Mouse (Mus musculus): Measurements from ENCODE around the gene Gm49380. TPM values are rescaled to one million over a fixed set of nuclear protein-coding genes. Genes with fewer than 3 reads are reported as not detected.
A peak's percentile ranks its signal among the peaks of the same experiment; 100 is the strongest.

Gm49380 gene
- polyA plus RNA-seq, 1 experiment from 2014 or later: 0.05 TPM

DNA sequence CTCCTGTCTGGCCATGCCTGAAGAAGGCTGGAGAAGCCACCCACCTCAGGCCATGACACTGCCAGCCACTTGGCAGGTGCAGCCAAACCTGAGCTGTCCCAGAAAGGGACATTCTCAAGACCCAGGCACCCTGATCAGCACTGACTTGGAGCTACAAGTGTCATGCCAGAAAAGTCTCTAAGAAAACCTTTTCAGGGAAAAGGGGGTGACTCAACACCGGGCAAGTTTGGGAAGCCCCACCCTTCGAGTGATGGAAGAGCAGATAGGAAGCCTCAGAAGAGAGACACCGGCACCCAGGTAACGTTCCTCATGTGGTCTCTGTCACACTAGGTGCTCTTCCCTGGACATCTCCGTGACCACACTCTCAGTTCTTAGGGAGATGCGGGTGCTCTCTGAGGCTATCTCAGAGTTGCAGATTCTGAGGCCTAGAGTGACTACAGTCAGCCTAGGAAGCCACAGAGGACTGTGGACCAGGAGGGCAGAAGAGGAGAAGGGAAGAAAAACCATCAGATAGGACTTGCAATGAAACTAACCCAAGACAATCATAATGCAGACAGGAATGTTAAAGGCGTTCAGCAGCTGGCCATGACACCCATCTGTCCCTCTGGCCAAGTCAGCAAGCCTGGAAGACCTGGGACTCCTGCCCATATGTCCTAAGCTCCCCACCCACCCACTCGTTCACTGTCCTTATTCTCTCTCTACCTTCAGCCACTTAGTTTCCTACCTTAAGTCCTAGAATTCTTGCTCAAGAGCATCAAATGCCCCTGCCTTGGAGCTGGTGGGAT lies 63.7 kb downstream of the Gm49380 start:
- H3K9ac ChIP-seq: no peak overlapping the region
- 76% methylated on average over 8 of the region's 8 CpGs for WGBS
- no peaks in the 10 kb centered on the region for H3K36me3 ChIP-seq
- no peak for ATAC-seq (replicated peaks; ENCODE audit: insufficient number of reproducible peaks, insufficient read depth, low FRiP score, low read depth)
- peaks cover 20% of the 10 kb centered on the region for H3K27me3 ChIP-seq
- H3K4me3 ChIP-seq: no peak overlapping the region
- H3K9me3 ChIP-seq (replicated peaks): no peaks in the 10 kb centered on the region
- H3K4me1 ChIP-seq (replicated peaks): peaks cover 4% of the 10 kb centered on the region; the same call in 1 of the 2 replicates
- no peak overlapping the region for H3K27ac ChIP-seq
- H3K4me2 ChIP-seq: no peak overlapping the region

- no peak for ATAC-seq (replicated peaks; ENCODE audit: insufficient number of reproducible peaks, insufficient read depth, low FRiP score, low read depth)
- Histone ChIP-seq H3K27ac (no peak overlapping the region), H3K4me3 (no peak overlapping the region), H3K27me3 (peaks cover 28% of the 10 kb centered on the region), H3K4me2 (no peak overlapping the region), H3K4me1 (replicated peaks) (peaks cover 9% of the 10 kb centered on the region), H3K9ac (no peak overlapping the region), H3K9me3 (replicated peaks) (no peaks in the 10 kb centered on the region), H3K36me3 (no peaks in the 10 kb centered on the region)
- 64% methylated on average over 15 of the region's 15 CpGs for WGBS
These were observed 64.5 kb downstream of the Gm49380 start for GRCm38 (mm10) chr9:44048541-44049380.

- Histone ChIP-seq H3K9me3 (replicated peaks) (no peaks in the 10 kb centered on the region), H3K4me2 (no peak overlapping the region), H3K27ac (no peak overlapping the region), H3K9ac (no peak overlapping the region), H3K4me3 (no peak overlapping the region), H3K4me1 (replicated peaks) (peaks cover 17% of the 10 kb centered on the region), H3K27me3 (peaks cover 37% of the 10 kb centered on the region), H3K36me3 (no peaks in the 10 kb centered on the region)
- no peak for ATAC-seq (replicated peaks; ENCODE audit: insufficient number of reproducible peaks, insufficient read depth, low FRiP score, low read depth)
- 70% methylated on average over 14 of the region's 14 CpGs for WGBS
These were observed 65.5 kb downstream of the Gm49380 start for GRCm38 (mm10) chr9:44047571-44048490.

DNA sequence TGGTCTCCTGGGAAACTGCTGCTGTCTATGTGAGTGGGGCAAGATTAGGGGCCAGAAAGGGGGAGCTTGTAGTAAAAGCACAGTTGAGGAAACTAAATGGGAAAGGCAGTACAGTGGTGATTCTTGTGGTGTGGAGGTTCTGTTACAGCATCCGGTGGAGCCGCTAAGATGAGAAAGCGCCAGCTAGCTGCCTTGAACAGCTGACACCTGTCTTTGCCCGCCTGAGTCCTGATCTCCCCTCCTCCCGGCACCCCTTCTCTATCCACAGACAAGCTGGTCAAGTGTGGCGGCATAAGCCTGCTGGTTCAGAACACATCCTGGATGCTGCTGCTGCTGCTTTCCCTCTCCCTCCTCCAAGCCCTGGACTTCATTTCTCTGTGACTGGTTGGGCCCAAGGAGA lies 66.2 kb downstream of the Gm49380 start:
- ATAC-seq (replicated peaks; ENCODE audit: insufficient number of reproducible peaks, insufficient read depth, low FRiP score, low read depth): no peak
- Histone ChIP-seq H3K9me3 (replicated peaks) (no peaks in the 10 kb centered on the region), H3K4me2 (no peak overlapping the region), H3K36me3 (no peaks in the 10 kb centered on the region), H3K4me3 (no peak overlapping the region), H3K9ac (no peak overlapping the region), H3K27ac (no peak overlapping the region), H3K4me1 (replicated peaks) (peaks cover 19% of the 10 kb centered on the region), H3K27me3 (peaks cover 43% of the 10 kb centered on the region)
- 53% methylated on average over 6 of the region's 6 CpGs for WGBS

- Histone ChIP-seq H3K9me3 (replicated peaks) (no peaks in the 10 kb centered on the region), H3K4me3 (no peak overlapping the region), H3K27me3 (peaks cover 47% of the 10 kb centered on the region), H3K36me3 (no peaks in the 10 kb centered on the region), H3K4me1 (replicated peaks) (peaks cover 19% of the 10 kb centered on the region), H3K4me2 (no peak overlapping the region; the same call in 1 of the 2 replicates), H3K9ac (no peak overlapping the region), H3K27ac (no peak overlapping the region)
- 84% methylated on average over 12 of the region's 12 CpGs for WGBS
- ATAC-seq (replicated peaks; ENCODE audit: insufficient number of reproducible peaks, insufficient read depth, low FRiP score, low read depth): no peak
These were observed 66.9 kb downstream of the Gm49380 start for GRCm38 (mm10) chr9:44046426-44046825.

- no peak for ATAC-seq (replicated peaks; ENCODE audit: insufficient number of reproducible peaks, insufficient read depth, low FRiP score, low read depth)
- Histone ChIP-seq H3K9ac (no peak overlapping the region), H3K9me3 (replicated peaks) (no peaks in the 10 kb centered on the region), H3K27ac (no peak overlapping the region), H3K27me3 (peaks cover 48% of the 10 kb centered on the region), H3K4me1 (replicated peaks) (peaks cover 19% of the 10 kb centered on the region), H3K36me3 (no peaks in the 10 kb centered on the region), H3K4me2 (no peak overlapping the region; the same call in 1 of the 2 replicates), H3K4me3 (peak overlapping the region; percentile 3; the same call in 1 of the 2 replicates)
- 76% methylated on average over 5 of the region's 5 CpGs for WGBS
These were observed 67.4 kb downstream of the Gm49380 start for GRCm38 (mm10) chr9:44045884-44046272.

DNA sequence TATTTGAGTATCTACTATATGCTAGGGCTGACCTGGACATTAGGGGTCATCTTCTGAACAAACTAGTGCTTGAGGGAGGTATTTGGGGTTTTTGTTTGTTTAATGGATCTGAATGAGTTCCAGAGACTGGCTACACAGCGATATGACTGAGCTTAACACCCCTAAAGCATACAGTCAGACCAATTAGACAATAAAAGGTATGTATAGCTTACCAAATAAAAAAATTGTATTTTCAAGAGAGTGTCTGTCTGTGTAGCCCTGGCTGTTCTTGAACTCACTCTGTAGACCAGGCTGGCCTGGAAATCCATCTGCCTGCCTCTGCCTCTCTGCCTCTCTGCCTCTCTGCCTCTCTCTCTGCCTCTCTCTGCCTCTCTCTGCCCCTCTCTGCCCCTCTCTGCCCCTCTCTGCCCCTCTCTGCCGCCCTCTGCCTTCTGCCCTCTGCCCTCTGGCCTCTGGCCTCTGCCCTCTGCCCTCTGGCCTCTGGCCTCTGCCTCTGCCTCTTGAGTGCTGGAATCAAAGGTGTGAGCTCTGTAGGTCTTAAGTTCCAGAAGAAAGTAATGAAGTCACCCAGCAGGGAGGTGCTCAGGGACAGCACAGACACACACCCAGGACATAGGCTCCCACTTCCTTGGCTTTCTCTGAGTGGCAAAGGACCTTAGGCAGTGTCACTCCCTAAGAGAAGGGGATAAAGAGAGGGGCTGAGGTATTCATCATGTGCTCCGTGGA lies 68.0 kb downstream of the Gm49380 start:
- 77% methylated on average over 3 of the region's 3 CpGs for WGBS
- H3K36me3 ChIP-seq: no peaks in the 10 kb centered on the region
- no peak overlapping the region for H3K9ac ChIP-seq
- H3K27ac ChIP-seq: no peak overlapping the region
- no peak for ATAC-seq (replicated peaks; ENCODE audit: insufficient number of reproducible peaks, insufficient read depth, low FRiP score, low read depth)
- H3K9me3 ChIP-seq (replicated peaks): no peaks in the 10 kb centered on the region
- H3K4me2 ChIP-seq: no peak overlapping the region
- peaks cover 19% of the 10 kb centered on the region for H3K4me1 ChIP-seq (replicated peaks)
- H3K4me3 ChIP-seq: peak overlapping the region; percentile 46; the same call in 1 of the 2 replicates
- peaks cover 48% of the 10 kb centered on the region for H3K27me3 ChIP-seq

DNA sequence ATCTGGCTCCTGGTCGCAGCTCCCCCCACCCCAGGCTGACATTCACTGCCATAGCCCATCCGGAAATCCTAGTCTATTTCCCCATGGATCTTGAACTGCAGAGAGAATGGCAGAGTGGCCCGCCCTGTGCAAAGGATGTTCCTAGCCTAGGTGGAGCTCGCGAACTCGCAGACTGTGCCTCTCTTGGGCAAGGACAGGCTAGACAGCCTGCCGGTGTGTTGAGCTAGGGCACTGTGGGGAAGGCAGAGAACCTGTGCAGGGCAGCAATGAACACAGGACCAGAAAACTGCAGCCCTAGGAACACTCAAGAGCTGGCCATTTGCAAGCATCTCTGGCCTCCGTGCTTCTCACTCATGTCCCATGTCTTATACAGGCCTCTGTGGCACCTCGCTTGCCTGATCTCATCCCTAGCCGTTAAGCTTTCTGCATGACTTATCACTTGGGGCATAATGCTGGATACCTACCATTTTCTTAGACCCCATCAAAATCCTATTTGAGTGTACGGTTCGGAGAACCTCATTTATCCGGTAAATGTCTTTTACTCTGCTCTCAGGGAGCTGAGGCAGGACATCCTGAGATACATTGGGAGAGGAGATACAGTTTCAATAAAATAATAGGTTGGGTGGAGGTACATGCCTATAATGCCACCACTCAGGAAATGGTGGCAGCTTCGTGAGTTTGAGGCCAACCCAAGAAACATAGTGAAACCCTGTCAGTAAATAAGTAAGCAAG lies 68.7 kb downstream of the Gm49380 start:
- ATAC-seq (replicated peaks; ENCODE audit: insufficient number of reproducible peaks, insufficient read depth, low FRiP score, low read depth): no peak
- Histone ChIP-seq H3K27me3 (peaks cover 48% of the 10 kb centered on the region), H3K4me2 (peak overlapping the region; percentile 62; the same call in 1 of the 2 replicates), H3K27ac (no peak overlapping the region), H3K4me3 (peak overlapping the region; percentile 46), H3K9me3 (replicated peaks) (no peaks in the 10 kb centered on the region), H3K4me1 (replicated peaks) (peaks cover 19% of the 10 kb centered on the region), H3K36me3 (no peaks in the 10 kb centered on the region), H3K9ac (no peak overlapping the region)
- 45% methylated on average over 14 of the region's 14 CpGs for WGBS

DNA sequence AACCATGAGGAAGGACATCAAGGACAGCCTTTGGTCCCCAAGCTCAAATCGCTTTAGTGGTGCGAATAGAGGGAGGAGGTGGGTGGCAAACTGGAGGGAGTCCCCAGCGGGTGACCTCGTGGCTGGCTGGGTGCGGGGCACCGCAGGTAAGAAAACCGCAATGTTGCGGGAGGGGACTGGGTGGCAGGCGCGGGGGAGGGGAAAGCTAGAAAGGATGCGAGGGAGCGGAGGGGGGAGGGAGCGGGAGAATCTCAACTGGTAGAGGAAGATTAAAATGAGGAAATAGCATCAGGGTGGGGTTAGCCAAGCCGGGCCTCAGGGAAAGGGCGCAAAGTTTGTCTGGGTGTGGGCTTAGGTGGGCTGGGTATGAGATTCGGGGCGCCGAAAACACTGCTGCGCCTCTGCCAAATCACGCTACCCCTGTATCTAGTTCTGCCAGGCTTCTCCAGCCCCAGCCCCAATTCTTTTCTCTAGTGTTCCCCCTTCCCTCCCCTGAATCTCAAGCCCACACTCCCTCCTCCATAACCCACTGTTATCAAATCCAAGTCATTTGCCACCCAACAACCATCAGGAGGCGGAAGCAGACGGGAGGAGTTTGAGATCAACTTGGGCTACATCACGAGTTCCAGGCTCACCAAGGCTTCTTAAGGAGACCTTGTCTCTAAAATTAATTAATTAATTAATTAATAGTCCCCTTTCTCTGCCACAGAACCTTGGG lies 69.4 kb downstream of the Gm49380 start:
- peak overlapping the region; percentile 62 for H3K4me2 ChIP-seq
- peaks cover 48% of the 10 kb centered on the region for H3K27me3 ChIP-seq
- no peaks in the 10 kb centered on the region for H3K9me3 ChIP-seq (replicated peaks)
- no peak overlapping the region for H3K27ac ChIP-seq
- no peaks in the 10 kb centered on the region for H3K36me3 ChIP-seq
- H3K9ac ChIP-seq: 0 out of 2 replicates have a peak overlapping the region, but pooled peaks have one; percentile 18
- H3K4me1 ChIP-seq (replicated peaks): peaks cover 19% of the 10 kb centered on the region
- WGBS: 2% methylated on average over 23 of the region's 23 CpGs
- peak overlapping the region; percentile 46 for H3K4me3 ChIP-seq
- no peak for ATAC-seq (replicated peaks; ENCODE audit: insufficient number of reproducible peaks, insufficient read depth, low FRiP score, low read depth)
